Mouse (Mus musculus) heart, embryonic 16.5 days (tissue): ENCODE data around the gene Mrps27. TPM values are rescaled to one million over a fixed set of nuclear protein-coding genes. Genes with fewer than 3 reads are reported as not detected.
A peak's percentile ranks its signal among the peaks of the same experiment; 100 is the strongest.
"Not testable (repeated sequence)": the region's sequence is repeated elsewhere in the genome, so short reads cannot be mapped to it uniquely, and the experiment has no call there.

Source experiments
- ATAC-seq: fragments of 200-750 bp; cut with Nextera tagmentation; replicated peaks from 2 replicates; pipeline ENCODE4 v1.8.0; 2017; ENCODE audit warnings: moderate number of reproducible peaks; ENCODE audit not compliant: insufficient read depth, low FRiP score; ENCODE audit errors: extremely low read depth
- H3K27ac ChIP-seq: fragments of 300-500 bp; sonication (generic); 2 replicates; pipeline ENCODE4 v1.5.1; 2014; ENCODE audit warnings: mild to moderate bottlenecking, low read length, control low read depth, moderate library complexity
- H3K27me3 ChIP-seq: fragments of 300-500 bp; sonication (generic); 2 replicates; pipeline ENCODE4 v1.6.1; 2014; ENCODE audit warnings: low read length, mixed read lengths; ENCODE audit not compliant: control insufficient read depth, insufficient read depth
- H3K36me3 ChIP-seq: fragments of 300-500 bp; sonication (generic); 2 replicates; pipeline ENCODE4 v1.6.1; 2014; ENCODE audit not compliant: control insufficient read depth, insufficient read depth
- H3K4me1 ChIP-seq: fragments of 300-500 bp; sonication (generic); 2 replicates; pipeline ENCODE4 v1.6.1; 2014; ENCODE audit warnings: low read length, mixed read lengths; ENCODE audit not compliant: control insufficient read depth, insufficient read depth
- H3K4me2 ChIP-seq: fragments of 300-500 bp; sonication (generic); 2 replicates; pipeline ENCODE4 v1.6.1; 2014; ENCODE audit warnings: low read depth, mild to moderate bottlenecking, control low read depth, low read length
- H3K4me3 ChIP-seq: fragments of 300-500 bp; sonication (generic); 2 replicates; pipeline ENCODE4 v1.5.1; 2014; ENCODE audit warnings: mild to moderate bottlenecking, control low read depth, low read length
- H3K9ac ChIP-seq: fragments of 300-500 bp; sonication (generic); 2 replicates; pipeline ENCODE4 v1.6.1; 2014; ENCODE audit warnings: low read length, control low read depth
- H3K9me3 ChIP-seq: fragments of 300-500 bp; sonication (generic); replicated peaks from 2 replicates; pipeline ENCODE4 v1.6.1; 2016; ENCODE audit warnings: low read length; ENCODE audit not compliant: control insufficient read depth
- WGBS: fragments of 180-500 bp; shearing (Covaris S2); extraction: QIAGEN DNeasy Blood & Tissue Kit; methylation state at CpG from one replicate; pipeline ENCODE4 v1.1.7; 2014; 5-methylcytosine and 5-hydroxymethylcytosine counted together
- polyA plus RNA-seq: library from polyadenylated mRNA; unstranded; fragments of >200 nt; fragmentation: Nextera tagmentation; extraction: Ambion mirVana; gene quantifications from 2 replicates; pipeline ENCODE4 v1.2.1, GENCODE M21; 2015

The Mrps27 gene
- polyA plus RNA-seq, 1 experiment from 2014 or later: 97.0 TPM

- Histone ChIP-seq H3K9me3 (no peaks in the 10 kb centered on the region), H3K27ac (no peak overlapping the region), H3K4me1 (no peaks in the 10 kb centered on the region), H3K4me2 (no peak overlapping the region), H3K4me3 (no peak overlapping the region), H3K36me3 (peaks cover 9% of the 10 kb centered on the region), H3K9ac (no peak overlapping the region), H3K27me3 (no peaks in the 10 kb centered on the region)
- WGBS: 75% methylated on average over 15 of the region's 15 CpGs
- no peak for ATAC-seq
Measured at GRCm38 (mm10) chr13:99314657-99315181, 29.9 kb upstream of the Mrps27 start.

DNA sequence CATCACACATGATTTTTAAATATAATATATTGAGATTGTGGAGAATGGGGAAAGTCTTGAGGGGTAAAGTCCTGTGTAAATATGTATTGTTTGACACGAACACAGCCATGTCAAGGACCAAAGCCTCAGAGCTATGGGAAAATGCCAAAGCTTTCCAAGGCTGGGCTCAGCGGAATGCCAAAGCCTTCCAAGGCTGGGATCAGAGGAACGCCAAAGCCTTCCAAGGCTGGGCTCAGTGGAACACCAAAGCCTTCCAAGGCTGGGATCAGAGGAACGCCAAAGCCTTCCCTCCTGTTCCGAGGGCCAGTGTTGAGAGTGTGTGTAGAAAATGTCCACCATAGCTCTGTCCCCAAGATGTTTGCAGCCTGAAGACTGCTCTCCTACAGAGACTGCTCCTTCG is 28.2 kb upstream of the Mrps27 start:
- ATAC-seq: no peak
- Histone ChIP-seq H3K27me3 (no peaks in the 10 kb centered on the region), H3K27ac (no peak overlapping the region), H3K36me3 (peaks cover 21% of the 10 kb centered on the region), H3K4me3 (no peak overlapping the region), H3K4me2 (no peak overlapping the region), H3K9me3 (no peaks in the 10 kb centered on the region), H3K9ac (no peak overlapping the region), H3K4me1 (no peaks in the 10 kb centered on the region)
- 90% methylated on average over 6 of the region's 6 CpGs for WGBS

GRCm38 (mm10) chr13:99317058-99317457 is 27.5 kb upstream of the Mrps27 start:
- no peak for ATAC-seq
- Histone ChIP-seq H3K4me1 (no peaks in the 10 kb centered on the region), H3K4me2 (no peak overlapping the region), H3K4me3 (no peak overlapping the region), H3K9ac (no peak overlapping the region), H3K27ac (no peak overlapping the region), H3K36me3 (peaks cover 21% of the 10 kb centered on the region), H3K27me3 (no peaks in the 10 kb centered on the region), H3K9me3 (no peaks in the 10 kb centered on the region)
- WGBS: 48% methylated on average over 4 of the region's 4 CpGs

GRCm38 (mm10) chr13:99320453-99320852 is 24.1 kb upstream of the Mrps27 start:
- H3K36me3 ChIP-seq: peaks cover 30% of the 10 kb centered on the region
- WGBS: 89% methylated on average over 7 of the region's 7 CpGs
- H3K4me1 ChIP-seq: peaks cover 11% of the 10 kb centered on the region
- H3K27ac ChIP-seq: no peak overlapping the region
- no peak for ATAC-seq
- H3K9ac ChIP-seq: no peak overlapping the region
- H3K9me3 ChIP-seq: no peaks in the 10 kb centered on the region
- H3K4me3 ChIP-seq: no peak overlapping the region
- H3K4me2 ChIP-seq: no peak overlapping the region
- H3K27me3 ChIP-seq: no peaks in the 10 kb centered on the region

GRCm38 (mm10) chr13:99322915-99323314 is 21.7 kb upstream of the Mrps27 start:
- H3K9me3 ChIP-seq, ATAC-seq, H3K4me3 ChIP-seq, H3K9ac ChIP-seq, H3K4me2 ChIP-seq, H3K27me3 ChIP-seq: not testable (repeated sequence)
- H3K36me3 ChIP-seq: peaks cover 50% of the 10 kb centered on the region
- 93% methylated on average over 11 of the region's 13 CpGs for WGBS
- H3K4me1 ChIP-seq: peaks cover 11% of the 10 kb centered on the region
- peak overlapping the region; percentile 61 for H3K27ac ChIP-seq

DNA sequence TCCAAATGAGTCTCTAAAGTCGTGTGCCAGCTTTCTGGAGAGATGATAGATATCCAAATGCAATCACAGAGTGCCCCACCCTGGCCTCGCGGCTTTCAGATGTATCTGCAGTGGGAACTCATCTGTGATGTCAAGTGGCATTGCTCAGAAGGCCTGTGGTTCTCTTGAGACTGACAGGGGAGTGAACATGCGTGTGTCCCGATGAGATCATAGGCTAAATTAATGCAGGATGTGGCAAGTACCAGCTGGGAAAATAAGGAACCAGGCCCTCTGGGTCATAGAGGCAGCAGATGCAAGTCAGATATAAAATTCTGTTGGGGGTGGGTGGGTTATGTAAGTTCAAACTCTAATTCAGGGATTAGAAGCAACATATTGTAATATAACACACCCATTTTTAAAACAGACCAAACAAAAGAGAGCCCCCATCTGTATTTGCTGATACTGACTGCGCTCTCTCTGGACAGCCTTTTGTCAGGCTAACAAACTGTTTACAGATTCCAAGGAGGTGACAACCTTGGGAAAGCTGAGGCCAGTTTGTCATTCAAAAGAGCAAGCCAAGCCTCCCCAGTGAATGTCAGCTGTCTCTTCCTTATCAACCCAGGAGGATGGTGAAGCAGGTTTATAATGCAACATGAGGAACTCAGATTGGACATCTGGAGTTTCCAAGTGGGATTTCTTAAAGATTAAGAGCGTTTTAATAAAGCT is 20.8 kb upstream of the Mrps27 start:
- no peak overlapping the region for H3K4me3 ChIP-seq
- H3K27ac ChIP-seq: peak overlapping the region; percentile 61
- H3K36me3 ChIP-seq: peaks cover 55% of the 10 kb centered on the region
- peak; percentile 55; the same call in 1 of the 2 replicates for ATAC-seq
- no peak overlapping the region for H3K4me2 ChIP-seq
- no peaks in the 10 kb centered on the region for H3K27me3 ChIP-seq
- H3K4me1 ChIP-seq: peaks cover 11% of the 10 kb centered on the region
- H3K9me3 ChIP-seq: no peaks in the 10 kb centered on the region
- no peak overlapping the region for H3K9ac ChIP-seq
- WGBS: 50% methylated on average over 7 of the region's 7 CpGs

- Histone ChIP-seq H3K27ac (peak overlapping the region; percentile 61), H3K4me1 (peaks cover 11% of the 10 kb centered on the region), H3K36me3 (peaks cover 55% of the 10 kb centered on the region)
- H3K4me3 ChIP-seq, H3K9ac ChIP-seq, ATAC-seq, H3K27me3 ChIP-seq, H3K9me3 ChIP-seq, H3K4me2 ChIP-seq: not testable (repeated sequence)
- WGBS: 90% methylated on average over 8 of the region's 8 CpGs
Measured at GRCm38 (mm10) chr13:99324337-99324685, 20.3 kb upstream of the Mrps27 start.

- ATAC-seq: no peak
- H3K27ac ChIP-seq: no peak overlapping the region
- H3K9me3 ChIP-seq: no peaks in the 10 kb centered on the region
- no peaks in the 10 kb centered on the region for H3K4me1 ChIP-seq
- H3K9ac ChIP-seq: no peak overlapping the region
- H3K4me3 ChIP-seq: no peak overlapping the region
- H3K27me3 ChIP-seq: no peaks in the 10 kb centered on the region
- H3K36me3 ChIP-seq: peaks cover 75% of the 10 kb centered on the region
- 80% methylated on average over 4 of the region's 4 CpGs for WGBS
- no peak overlapping the region for H3K4me2 ChIP-seq
Measured at GRCm38 (mm10) chr13:99331255-99331654, 13.3 kb upstream of the Mrps27 start.

DNA sequence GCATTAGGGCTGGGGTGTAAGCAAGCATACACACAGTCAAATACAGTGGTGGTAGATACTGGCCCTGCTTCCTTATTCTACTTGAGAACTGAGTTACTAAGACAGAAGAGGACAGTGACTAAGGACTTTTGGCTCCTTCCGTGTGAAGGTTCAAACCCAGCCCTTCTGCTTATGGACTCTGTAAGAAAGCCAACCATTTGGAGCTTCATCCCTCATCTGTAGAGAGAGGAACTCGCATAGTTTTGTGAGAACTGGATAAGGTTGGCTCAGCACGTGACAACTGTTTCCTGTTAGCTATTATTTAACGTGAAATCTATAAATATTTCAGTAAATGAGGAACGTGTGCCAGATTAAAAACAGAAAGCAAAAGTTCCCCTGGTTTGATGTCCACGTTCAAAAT is 7.1 kb upstream of the Mrps27 start:
- no peak overlapping the region for H3K27ac ChIP-seq
- H3K27me3 ChIP-seq: no peaks in the 10 kb centered on the region
- no peak overlapping the region for H3K4me2 ChIP-seq
- H3K9me3 ChIP-seq: no peaks in the 10 kb centered on the region
- WGBS: 71% methylated on average over 6 of the region's 6 CpGs
- peaks cover 68% of the 10 kb centered on the region for H3K36me3 ChIP-seq
- no peak overlapping the region for H3K9ac ChIP-seq
- ATAC-seq: no peak
- no peak overlapping the region for H3K4me3 ChIP-seq
- H3K4me1 ChIP-seq: peaks cover 9% of the 10 kb centered on the region
